Mouse (Mus musculus) kidney, adult 11 months (tissue): ENCODE results near the gene Tet1.
"Not testable (repeated sequence)": the region's sequence is repeated elsewhere in the genome, so short reads cannot be mapped to it uniquely, and the experiment has no call there.

ENCODE experiments used
- DNase-seq: peaks from one replicate; pipeline ENCODE4 v3.0.0; 2022

Tet1 gene

GRCm38 (mm10) chr10:62843787-62844491, 64.9 kb downstream of the Tet1 start:
- peak; percentile 78 for DNase-seq

DNA sequence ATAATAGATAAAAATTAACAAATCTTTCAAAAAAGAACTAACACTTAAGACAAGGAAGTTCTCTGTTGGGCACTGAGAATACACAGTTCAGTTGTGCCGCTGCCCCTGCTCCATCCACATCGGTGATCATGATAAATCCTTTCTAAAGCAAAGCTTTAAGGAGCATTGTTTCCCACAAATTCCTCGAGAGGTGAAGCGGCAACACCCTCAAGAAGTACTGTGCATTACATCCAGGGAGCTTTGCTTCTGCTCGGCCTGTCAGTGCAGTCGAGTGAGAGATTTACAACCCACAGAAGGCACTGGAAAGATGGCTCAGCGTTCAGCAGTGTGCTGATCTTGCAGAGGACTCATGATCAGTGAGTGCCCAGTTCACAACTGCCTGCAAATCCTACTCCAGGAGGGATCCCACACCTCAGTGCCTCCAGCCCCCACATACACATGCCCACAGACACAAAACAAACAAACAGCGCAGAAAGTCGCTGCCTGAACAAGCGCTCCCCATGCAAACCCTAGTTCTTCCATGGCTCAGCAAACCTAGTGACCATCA, 66.8 kb downstream of the Tet1 start:
- DNase-seq, result peak; percentile 21

DNA sequence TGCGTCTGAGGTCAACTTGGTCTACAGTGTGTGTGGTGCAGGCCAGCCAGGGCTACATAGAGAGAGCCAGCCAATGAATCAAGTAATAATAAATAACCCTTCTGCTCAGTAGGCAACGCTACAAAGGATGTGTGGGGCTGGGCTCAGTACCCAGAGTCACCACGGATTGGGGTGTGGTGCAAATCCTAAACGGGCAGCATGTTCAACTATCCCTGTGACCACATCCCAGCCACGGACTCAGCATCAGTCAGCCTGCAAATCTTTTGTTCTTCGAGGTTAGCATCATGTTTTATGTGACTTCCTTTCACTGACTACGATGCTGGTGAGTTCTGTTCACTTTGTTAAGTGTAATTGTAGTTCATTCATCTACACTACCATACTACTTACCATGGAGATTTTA, 68.1 kb downstream of the Tet1 start:
- no peak for DNase-seq

GRCm38 (mm10) chr10:62837987-62838386, 70.8 kb downstream of the Tet1 start:
- DNase-seq, result no peak

DNA sequence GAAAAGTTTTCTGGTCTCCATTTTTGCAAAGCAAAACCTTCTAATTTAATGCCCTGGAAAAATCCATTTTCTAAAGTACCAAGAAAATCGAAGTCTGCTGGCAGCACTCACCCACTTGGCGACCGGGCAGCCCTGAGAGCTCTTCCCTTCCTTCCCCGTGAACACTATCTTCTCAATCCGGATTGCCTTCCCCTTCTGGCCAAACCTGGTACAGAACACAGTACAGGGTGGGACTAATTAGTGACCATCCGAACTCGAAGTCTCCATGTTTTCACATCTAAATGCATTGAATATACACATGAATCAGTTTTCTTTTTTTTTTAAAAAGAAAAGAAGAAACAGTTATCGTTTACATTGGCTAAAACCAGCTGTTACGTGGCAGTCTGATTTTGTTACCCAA, 76.0 kb downstream of the Tet1 start:
- no peak for DNase-seq

DNA sequence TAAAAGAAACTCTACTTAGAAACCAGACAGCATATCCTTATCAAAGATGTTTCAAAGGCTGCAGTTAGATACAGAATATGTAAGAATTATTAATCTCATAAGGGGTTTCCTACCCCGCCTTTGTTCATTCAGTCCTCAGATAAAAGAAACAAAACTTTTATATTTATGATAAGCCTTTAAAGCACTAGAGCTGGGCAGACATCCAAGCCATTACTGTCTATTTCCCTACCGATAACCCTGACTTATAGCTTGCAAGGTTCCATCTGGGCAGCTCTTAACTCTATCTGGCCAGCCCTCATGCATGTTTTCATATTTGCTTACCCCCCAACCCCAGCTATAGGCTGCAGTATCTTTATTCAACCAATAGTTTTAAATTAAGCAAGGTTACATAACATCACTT, 77.2 kb downstream of the Tet1 start:
- DNase-seq, result no peak

GRCm38 (mm10) chr10:62824474-62824873, 84.3 kb downstream of the Tet1 start:
- DNase-seq, result peak; percentile 68

DNA sequence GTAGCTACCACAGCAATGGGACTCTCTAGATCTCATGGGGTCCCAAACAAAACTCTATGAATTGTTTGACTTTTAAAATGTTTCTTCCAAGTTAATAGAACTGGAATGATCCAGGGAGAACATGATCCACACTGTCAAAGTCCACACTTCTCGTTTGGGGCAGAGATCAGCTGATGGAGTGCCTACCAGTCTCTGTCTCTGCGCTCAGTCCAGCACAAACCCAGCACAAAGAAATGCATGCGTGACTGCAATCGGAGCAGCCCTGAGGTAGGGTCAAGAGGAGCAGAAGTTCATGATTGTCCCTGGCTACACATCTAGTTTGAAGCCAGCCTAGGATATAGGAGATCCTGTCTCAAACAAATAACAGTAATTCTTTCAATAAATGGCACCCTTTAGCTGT, 85.4 kb downstream of the Tet1 start:
- peak; percentile 38 for DNase-seq

DNA sequence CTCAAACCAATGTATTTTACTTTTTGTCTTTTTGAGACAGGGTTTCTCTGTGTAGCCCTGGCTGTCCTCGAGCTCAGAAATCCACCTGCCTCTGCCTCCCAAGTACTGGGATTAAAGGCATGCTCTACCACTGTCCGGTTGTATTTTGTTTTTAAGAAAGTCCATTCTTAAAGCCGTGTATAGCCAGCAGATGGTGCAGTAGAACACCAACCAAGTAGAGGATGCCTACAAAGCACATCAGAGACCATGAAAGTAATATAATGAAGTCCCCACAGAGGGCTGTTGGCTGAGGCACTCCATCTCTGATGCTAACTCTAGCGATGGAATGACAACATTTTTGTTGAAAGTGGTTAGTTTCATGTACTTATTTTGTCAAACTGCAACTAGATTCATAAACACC, 98.8 kb downstream of the Tet1 start:
- no peak for DNase-seq

GRCm38 (mm10) chr10:62808766-62809165, 100.0 kb downstream of the Tet1 start:
- no peak for DNase-seq

- DNase-seq, result no peak
Observed at GRCm38 (mm10) chr10:62808316-62808715, 100.5 kb downstream of the Tet1 start.

- no peak for DNase-seq
Observed at GRCm38 (mm10) chr10:62804106-62804505, 104.7 kb downstream of the Tet1 start.

DNA sequence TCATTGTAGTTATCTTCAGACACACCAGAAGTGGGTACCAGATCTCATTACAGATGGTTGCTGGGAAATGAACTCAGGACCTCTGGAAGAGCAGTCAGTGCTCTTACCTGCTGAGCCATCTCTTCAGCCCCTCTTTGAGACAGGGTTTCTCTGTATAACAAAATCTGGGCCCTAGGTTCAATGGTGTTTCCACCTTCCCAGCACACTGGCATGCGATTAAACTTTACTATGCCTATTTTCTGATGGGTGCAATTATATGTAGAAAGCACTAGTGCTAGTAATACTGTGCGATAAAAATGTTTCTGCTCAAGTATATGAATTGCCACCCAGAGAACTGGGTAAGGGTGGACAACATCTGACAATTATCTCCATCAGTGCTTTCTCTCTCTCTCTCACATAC, 105.5 kb downstream of the Tet1 start:
- DNase-seq, result no peak

DNA sequence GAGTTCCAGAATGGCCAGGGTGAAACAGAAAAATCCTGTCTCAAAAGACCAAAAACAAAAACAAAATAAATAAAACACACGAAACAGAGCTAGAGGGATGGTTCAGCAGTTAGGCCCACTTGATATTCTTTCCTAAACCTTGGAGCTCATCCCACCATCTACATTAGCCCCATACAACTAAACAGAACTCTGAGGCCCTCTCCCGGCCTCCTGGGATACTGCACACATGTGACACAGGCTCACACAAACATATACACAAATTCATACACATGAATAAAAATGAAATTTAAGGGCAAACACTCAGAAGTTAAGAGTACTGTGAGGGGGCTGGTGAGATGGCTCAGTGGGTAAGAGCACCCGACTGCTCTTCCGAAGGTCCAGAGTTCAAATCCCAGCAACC, 114.6 kb downstream of the Tet1 start:
- no peak for DNase-seq

DNA sequence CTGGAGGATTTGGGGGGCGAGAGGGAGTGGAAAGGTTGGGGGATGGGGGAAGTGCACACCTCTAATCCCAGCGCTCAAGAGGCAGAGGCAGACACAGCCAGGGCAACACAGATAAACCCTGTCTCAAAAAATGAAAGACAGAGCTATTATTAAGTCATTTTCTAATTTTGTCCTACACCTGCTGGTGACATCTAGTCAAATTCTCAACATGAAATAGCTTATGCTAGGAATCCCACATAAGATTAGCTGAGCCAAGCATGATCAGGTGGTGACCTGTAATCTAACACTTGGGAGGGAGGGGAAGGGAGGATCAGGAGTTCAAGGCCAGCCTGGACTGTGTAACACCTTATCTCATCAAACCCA, 115.7 kb downstream of the Tet1 start:
- no peak for DNase-seq

- peak; percentile 98 for DNase-seq
Observed at GRCm38 (mm10) chr10:62792177-62793090, 116.4 kb downstream of the Tet1 start, which contains the start of gene Ccar1. Ccar1 (minus strand) TSS chr10:62792286.

DNA sequence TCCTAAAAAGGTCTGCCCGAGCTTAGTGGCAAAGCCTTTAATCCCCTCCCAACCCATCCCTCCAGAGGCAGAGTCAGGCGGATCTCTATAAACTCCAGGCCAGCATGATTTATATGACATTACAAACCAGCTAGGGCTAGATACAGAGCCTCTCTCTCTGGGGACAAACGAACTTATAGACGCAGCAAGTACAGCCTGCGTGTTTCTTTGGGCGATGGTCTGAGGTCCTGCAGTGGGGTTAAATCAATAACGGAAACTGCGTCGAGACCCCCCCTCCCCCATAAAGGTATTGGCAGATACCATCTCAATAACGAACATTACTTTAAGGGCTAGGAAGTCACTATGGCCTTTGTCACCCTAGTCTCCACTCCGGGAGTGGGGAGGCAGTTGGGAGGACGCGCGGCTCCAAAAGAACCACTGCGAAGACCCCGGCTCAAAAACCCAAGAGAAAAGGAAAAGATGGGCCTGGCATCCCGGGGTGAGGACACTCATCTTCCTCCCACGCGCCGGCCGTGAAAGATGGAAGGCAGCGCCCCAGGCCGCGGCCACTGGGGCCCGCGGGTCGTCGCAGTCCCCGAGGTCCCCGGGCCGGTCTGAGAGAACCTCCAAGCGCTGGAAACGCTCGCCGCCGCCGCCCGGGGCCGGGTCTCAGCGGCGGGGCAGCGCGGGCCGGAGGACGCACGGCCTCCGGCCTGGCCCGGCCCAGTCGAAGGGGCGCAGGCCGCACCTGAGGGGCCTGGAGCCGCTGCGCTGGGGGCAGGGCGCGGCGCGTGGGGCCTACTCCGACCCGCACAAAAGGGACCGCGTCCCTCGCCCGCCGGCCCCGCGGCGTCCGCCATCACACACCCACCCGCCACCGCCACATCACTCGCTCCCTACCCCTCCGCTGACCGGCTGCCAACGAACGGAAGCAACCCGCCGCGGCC, 117.3 kb downstream of the Tet1 start:
- DNase-seq, result no peak

DNA sequence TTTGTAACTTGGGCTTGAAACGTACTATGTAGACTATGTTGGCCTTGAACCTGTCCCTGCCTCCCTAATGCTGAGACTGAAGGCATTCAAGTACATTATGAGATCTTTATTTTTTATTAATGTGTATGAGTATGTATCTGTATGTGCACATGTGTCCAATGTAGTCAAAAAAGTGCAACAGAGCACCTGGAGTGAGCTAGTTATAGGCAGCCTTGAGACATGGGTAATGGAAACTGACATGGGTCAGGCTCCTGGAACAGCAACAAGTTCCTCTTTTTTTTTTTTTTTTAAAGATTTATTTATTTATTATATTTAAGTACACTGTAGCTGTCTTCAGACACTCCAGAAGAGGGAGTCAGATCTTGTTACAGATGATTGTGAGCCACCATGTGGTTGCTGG, 127.0 kb downstream of the Tet1 start:
- DNase-seq, result not testable (repeated sequence)
